ENCODE assay signal across 27 mouse cellular contexts in genomic region chrX:8238804-8239395, GRCm38 (mm10). TPM values are rescaled to one million over a fixed set of nuclear protein-coding genes. Genes with fewer than 3 reads are reported as not detected.
DNase-seq lines count a peak whose midpoint lies in the region; ATAC-seq and TF ChIP-seq lines count a peak whose summit lies in the region.
"Had no signal": no experiment of that assay in that cellular context is flagged by ENCODE, and none has a peak within 500 bp of the region (broad histone marks: within the 10 kb centered on the region; RNA-seq: fewer than 3 reads in every experiment).

No protein-coding gene starts in this region.

- WGBS in intestine, embryonic 16.5 days: 73% methylated on average over 13 of the region's 13 CpGs
- 71% methylated on average over 13 of the region's 13 CpGs for WGBS in intestine, embryonic 15.5 days

- H3K79me3 ChIP-seq in C2C12 (ENCODE audit: low read depth): no peaks in the 10 kb centered on the region

- POLR2A ChIA-PET in Patski (lab: Charles Lee): no interaction called here

- no peak overlapping the region for H3K4me2 ChIP-seq in intestine, embryonic 16.5 days (ENCODE audit: low read depth, low read length)
- no peak overlapping the region for H3K4me2 ChIP-seq in intestine, embryonic 15.5 days (replicated peaks)
- H3K4me2 ChIP-seq: hindbrain, embryonic 12.5 days; lung, embryonic 15.5 days; midbrain, embryonic 12.5 days; neural tube, embryonic 13.5 days; stomach, embryonic 15.5 days had no signal

- no peaks in the 10 kb centered on the region for H3K27me3 ChIP-seq in intestine, embryonic 16.5 days (replicated peaks; ENCODE audit: control insufficient read depth, insufficient read depth, low read length)
- H3K27me3 ChIP-seq in intestine, embryonic 15.5 days (replicated peaks): no peaks in the 10 kb centered on the region
- H3K27me3 ChIP-seq in C2C12 (ENCODE audit: control insufficient read depth, insufficient read depth, insufficient read length): no peaks in the 10 kb centered on the region
- no peaks in the 10 kb centered on the region for H3K27me3 ChIP-seq in Patski
- H3K27me3 ChIP-seq: hindbrain, embryonic 12.5 days; lung, embryonic 15.5 days; midbrain, embryonic 12.5 days; neural tube, embryonic 13.5 days; stomach, embryonic 15.5 days had no signal

- ATAC-seq in intestine, embryonic 16.5 days: peak; percentile 36; the same call in 1 of the 2 replicates
- ATAC-seq in intestine, embryonic 15.5 days: no peak
- peak; percentile 79 for ATAC-seq in Patski
- ATAC-seq: forebrain, embryonic 14.5 days had no signal

- CTCF ChIA-PET in Patski (lab: Charles Lee): interaction anchor here (1.8 kb wide), 1 partner anchor 12 kb away, joined by 3 read pairs; no protein-coding TSS in a partner anchor

- H3K36me3 ChIP-seq in intestine, embryonic 16.5 days (ENCODE audit: control insufficient read depth, insufficient read depth, low read length): no peaks in the 10 kb centered on the region
- no peaks in the 10 kb centered on the region for H3K36me3 ChIP-seq in intestine, embryonic 15.5 days
- H3K36me3 ChIP-seq in C2C12 (ENCODE audit: control insufficient read depth, insufficient read depth): no peaks in the 10 kb centered on the region
- H3K36me3 ChIP-seq: hindbrain, embryonic 12.5 days; lung, embryonic 15.5 days; stomach, embryonic 15.5 days had no signal

- intact Hi-C loops in left cerebral cortex, postnatal 10 days (cut with DNase I): no loop called here

- no peak overlapping the region for H3K9ac ChIP-seq in intestine, embryonic 16.5 days (ENCODE audit: low read depth, low read length)
- no peak overlapping the region for H3K9ac ChIP-seq in intestine, embryonic 15.5 days
- H3K9ac ChIP-seq: hindbrain, embryonic 12.5 days; liver, embryonic 14.5 days; lung, embryonic 15.5 days; midbrain, embryonic 12.5 days; neural tube, embryonic 13.5 days; stomach, embryonic 15.5 days had no signal

- H3K27ac ChIP-seq in intestine, embryonic 16.5 days (ENCODE audit: low read length): no peak overlapping the region
- no peak overlapping the region for H3K27ac ChIP-seq in intestine, embryonic 15.5 days
- H3K27ac ChIP-seq in embryonic fibroblast, embryonic 13.5 days (ENCODE audit: insufficient read depth, low read length): peak overlapping the region; percentile 48; the same call in 1 of the 2 replicates
- H3K27ac ChIP-seq: hindbrain, embryonic 12.5 days; liver, embryonic 14.5 days; lung, embryonic 15.5 days; midbrain, embryonic 12.5 days; neural tube, embryonic 13.5 days; stomach, embryonic 15.5 days had no signal

- H3K4me3 ChIP-seq in intestine, embryonic 16.5 days (ENCODE audit: low read length): no peak overlapping the region
- H3K4me3 ChIP-seq in intestine, embryonic 15.5 days (replicated peaks): no peak overlapping the region
- H3K4me3 ChIP-seq in C2C12 (ENCODE audit: insufficient read depth, poor library complexity, severe bottlenecking): no peak overlapping the region
- H3K4me3 ChIP-seq in embryonic fibroblast, embryonic 13.5 days (ENCODE audit: insufficient read depth, low read length): no peak overlapping the region
- H3K4me3 ChIP-seq: hindbrain, embryonic 12.5 days; lung, embryonic 15.5 days; midbrain, embryonic 12.5 days; neural tube, embryonic 13.5 days; stomach, embryonic 15.5 days had no signal

- H3ac ChIP-seq in C2C12 (ENCODE audit: control insufficient read depth, insufficient read length, low read depth): peak overlapping the region; percentile 4

- no peak for TF ChIP-seq CTCF in C2C12 (IDR thresholded peaks at IDR 0.05; ENCODE audit: control insufficient read depth, insufficient read depth, insufficient read length)
- TF ChIP-seq CTCF in Patski (IDR thresholded peaks at IDR 0.05): no peak
- no peak for TF ChIP-seq CTCF in embryonic fibroblast, embryonic 13.5 days (IDR thresholded peaks at IDR 0.05; ENCODE audit: borderline replicate concordance, insufficient read depth, low read length)

- no peaks in the 10 kb centered on the region for H3K4me1 ChIP-seq in intestine, embryonic 16.5 days (ENCODE audit: control insufficient read depth, insufficient read depth, low read length)
- no peaks in the 10 kb centered on the region for H3K4me1 ChIP-seq in intestine, embryonic 15.5 days (replicated peaks)
- peaks cover 5% of the 10 kb centered on the region; the same call in 1 of the 2 replicates for H3K4me1 ChIP-seq in embryonic fibroblast, embryonic 13.5 days (ENCODE audit: control insufficient read depth, insufficient read depth, low read length)
- H3K4me1 ChIP-seq: hindbrain, embryonic 12.5 days; lung, embryonic 15.5 days; midbrain, embryonic 12.5 days; neural tube, embryonic 13.5 days; stomach, embryonic 15.5 days had no signal

- H3K79me2 ChIP-seq in C2C12 (ENCODE audit: control insufficient read depth, insufficient read depth): no peaks in the 10 kb centered on the region

- in situ Hi-C loops in Patski (cut with MboI; ENCODE audit: low pct_unique_long_range_greater_than_20kb): no loop called here

- no peak for TF ChIP-seq POLR2A in embryonic fibroblast, embryonic 13.5 days (IDR thresholded peaks at IDR 0.05; ENCODE audit: low read depth, low read length)

- no peaks in the 10 kb centered on the region for H3K9me3 ChIP-seq in intestine, embryonic 16.5 days (ENCODE audit: control insufficient read depth, low read length)
- H3K9me3 ChIP-seq in intestine, embryonic 15.5 days: no peaks in the 10 kb centered on the region
- H3K9me3 ChIP-seq: hindbrain, embryonic 12.5 days; lung, embryonic 15.5 days; midbrain, embryonic 12.5 days; neural tube, embryonic 13.5 days; stomach, embryonic 15.5 days had no signal

- peak; percentile 6 for DNase-seq in Patski (ENCODE audit: low read depth, low spot score)
- no peak for DNase-seq in spleen, postnatal 36 days (ENCODE audit: low spot score in 2 of 2)
- DNase-seq in adipocyte (ENCODE audit: low spot score): no peak
- DNase-seq in left cerebral cortex, postnatal 10 days (ENCODE audit: extremely low spot score in 1 of 2, low spot score in 2 of 2): no peak
- DNase-seq: adrenal gland, postnatal 36 days; B cell, adult 2 months; cerebellum, adult 9-10 months; gastrocnemius, postnatal 10 days; heart, adult 18-20 months; kidney, adult 18-20 months; kidney, postnatal 4 days; retina, postnatal 1 day; right cerebral cortex, postnatal 25 days; spleen, adult 18-20 months; thymus, adult 2 months; thymus, postnatal 4 days had no signal

TF ChIP-seq in C2C12, 6 proteins besides CTCF, POLR2A, EP300 and RAD21:
- TF ChIP-seq CEBPB (IDR thresholded peaks at IDR 0.05; ENCODE audit: low read depth) (no peak), MYOD1 (IDR thresholded peaks at IDR 0.05; ENCODE audit: control insufficient read depth, insufficient read length, low read depth) (peak; percentile 26), FOSL1 (IDR thresholded peaks at IDR 0.05; ENCODE audit: insufficient read depth, low read length, poor library complexity, severe bottlenecking) (no peak), MYOG (IDR thresholded peaks at IDR 0.05; ENCODE audit: control insufficient read depth, extremely low read depth, insufficient read length) (no peak), MAX (IDR thresholded peaks at IDR 0.05) (peak; percentile 50)
TF ChIP-seq in C2C12: peak in this region for 2.

RNA-seq across cellular contexts. Expression of gene Ftsj1, which starts 13.3 kb away (rescaled TPM):
- 30.8 and 33.7 TPM in 2 replicates for polyA plus RNA-seq in intestine, embryonic 16.5 days (2015; fragmentation: Nextera tagmentation; extraction: Ambion mirVana)
- 33.0 and 34.8 TPM in 2 replicates for polyA plus RNA-seq in intestine, embryonic 15.5 days (2015; fragmentation: Nextera tagmentation; extraction: Ambion mirVana)
- polyA plus RNA-seq in C2C12 (2012; fragmentation: generic; extraction: Trizol): 36.1 TPM
- polyA plus RNA-seq in Patski (2021): 38.1 TPM
- 19.8 and 23.9 TPM in 2 replicates for polyA plus RNA-seq in embryonic fibroblast, embryonic 13.5 days (2011; ENCODE audit: insufficient read length, low read depth, missing spikeins)
- 10 to 100 TPM; 22.9 to 27.5 TPM for total RNA-seq in left cerebral cortex, postnatal 10 days (2021)

RNA-seq across cellular contexts. Expression of gene Slc38a5, which starts 32.0 kb away (rescaled TPM):
- 9.5 and 11.0 TPM in 2 replicates for polyA plus RNA-seq in intestine, embryonic 16.5 days (2015; fragmentation: Nextera tagmentation; extraction: Ambion mirVana)
- polyA plus RNA-seq in intestine, embryonic 15.5 days (2015; fragmentation: Nextera tagmentation; extraction: Ambion mirVana): 9.1 and 13.9 TPM in 2 replicates
- polyA plus RNA-seq in C2C12 (2012; fragmentation: generic; extraction: Trizol) (not detected), Patski (2021) (not detected)
- not detected in 2 replicates for polyA plus RNA-seq in embryonic fibroblast, embryonic 13.5 days (2011; ENCODE audit: insufficient read length, low read depth, missing spikeins)
- total RNA-seq in left cerebral cortex, postnatal 10 days (2021): 10 to 100 TPM; 13.5 to 24.3 TPM
- total RNA-seq: adrenal gland, postnatal 36 days had no signal

RNA-seq across cellular contexts. Expression of gene Porcn, which starts 32.6 kb away (rescaled TPM):
- polyA plus RNA-seq in intestine, embryonic 16.5 days (2015; fragmentation: Nextera tagmentation; extraction: Ambion mirVana): 5.8 and 7.5 TPM in 2 replicates
- polyA plus RNA-seq in intestine, embryonic 15.5 days (2015; fragmentation: Nextera tagmentation; extraction: Ambion mirVana): 7.2 and 7.4 TPM in 2 replicates
- 7.6 TPM for polyA plus RNA-seq in C2C12 (2012; fragmentation: generic; extraction: Trizol)
- 13.8 TPM for polyA plus RNA-seq in Patski (2021)
- 5.3 and 8.6 TPM in 2 replicates for polyA plus RNA-seq in embryonic fibroblast, embryonic 13.5 days (2011; ENCODE audit: insufficient read length, low read depth, missing spikeins)
- 10 to 100 TPM; 65.8 to 67.9 TPM for total RNA-seq in left cerebral cortex, postnatal 10 days (2021)

RNA-seq across cellular contexts. Expression of gene Ebp, which starts 45.6 kb away (rescaled TPM):
- 101 and 102 TPM in 2 replicates for polyA plus RNA-seq in intestine, embryonic 16.5 days (2015; fragmentation: Nextera tagmentation; extraction: Ambion mirVana)
- polyA plus RNA-seq in intestine, embryonic 15.5 days (2015; fragmentation: Nextera tagmentation; extraction: Ambion mirVana): 83.7 and 85.1 TPM in 2 replicates
- 73.1 TPM for polyA plus RNA-seq in C2C12 (2012; fragmentation: generic; extraction: Trizol)
- 51.1 TPM for polyA plus RNA-seq in Patski (2021)
- 35.7 and 36.0 TPM in 2 replicates for polyA plus RNA-seq in embryonic fibroblast, embryonic 13.5 days (2011; ENCODE audit: insufficient read length, low read depth, missing spikeins)
- total RNA-seq in left cerebral cortex, postnatal 10 days (2021): 10 to 100 TPM; 27.5 to 29.8 TPM
